Mouse (Mus musculus) heart, embryonic 11.5 days (tissue): Measurements from ENCODE around the gene Myh1. TPM values are rescaled to one million over a fixed set of nuclear protein-coding genes. Genes with fewer than 3 reads are reported as not detected.

Source experiments
- ATAC-seq: fragments of 200-750 bp; cut with Nextera tagmentation; replicated peaks from 2 replicates; pipeline ENCODE4 v1.8.0; 2017; ENCODE audit warnings: moderate library complexity; ENCODE audit not compliant: insufficient number of reproducible peaks, low FRiP score, low TSS enrichment
- H3K27ac ChIP-seq: fragments of 300-500 bp; sonication (generic); 2 replicates; pipeline ENCODE4 v1.5.1; 2014; ENCODE audit warnings: mild to moderate bottlenecking, low read depth, low read length
- H3K27me3 ChIP-seq: fragments of 300-500 bp; sonication (generic); 2 replicates; pipeline ENCODE4 v1.6.1; 2014; ENCODE audit warnings: mild to moderate bottlenecking, low read length, mixed read lengths; ENCODE audit not compliant: control insufficient read depth, insufficient read depth
- H3K36me3 ChIP-seq: fragments of 300-500 bp; sonication (generic); 2 replicates; pipeline ENCODE4 v1.6.1; 2014; ENCODE audit warnings: mild to moderate bottlenecking, low read length, moderate library complexity, mixed read lengths; ENCODE audit not compliant: control insufficient read depth, insufficient read depth
- H3K4me1 ChIP-seq: fragments of 300-500 bp; sonication (generic); 2 replicates; pipeline ENCODE4 v1.6.1; 2014; ENCODE audit warnings: low read length; ENCODE audit not compliant: control insufficient read depth, insufficient read depth
- H3K4me2 ChIP-seq: fragments of 300-500 bp; sonication (generic); 2 replicates; pipeline ENCODE4 v1.6.1; 2014; ENCODE audit warnings: mild to moderate bottlenecking, moderate library complexity
- H3K4me3 ChIP-seq: fragments of 300-500 bp; sonication (generic); 2 replicates; pipeline ENCODE4 v1.5.1; 2014; ENCODE audit warnings: low read depth, low read length
- H3K9ac ChIP-seq: fragments of 300-500 bp; sonication (generic); 2 replicates; pipeline ENCODE4 v1.6.1; 2014; ENCODE audit warnings: mild to moderate bottlenecking, low read depth, low read length, moderate library complexity
- H3K9me3 ChIP-seq: fragments of 300-500 bp; sonication (generic); replicated peaks from 2 replicates; pipeline ENCODE4 v1.6.1; 2016; ENCODE audit warnings: low read length; ENCODE audit not compliant: control insufficient read depth
- WGBS: fragments of 180-500 bp; shearing (Covaris S2); extraction: QIAGEN DNeasy Blood & Tissue Kit; methylation state at CpG from one replicate; pipeline ENCODE4 v1.1.7; 2014; ENCODE audit not compliant: insufficient replicate concordance; 5-methylcytosine and 5-hydroxymethylcytosine counted together
- polyA plus RNA-seq: library from polyadenylated mRNA; unstranded; fragments of >200 nt; fragmentation: Nextera tagmentation; extraction: Ambion mirVana; gene quantifications from 2 replicates; pipeline ENCODE4 v1.2.1, GENCODE M21; 2014

The Myh1 gene
- polyA plus RNA-seq, 1 experiment from 2014 or later, result 0.13 TPM

DNA sequence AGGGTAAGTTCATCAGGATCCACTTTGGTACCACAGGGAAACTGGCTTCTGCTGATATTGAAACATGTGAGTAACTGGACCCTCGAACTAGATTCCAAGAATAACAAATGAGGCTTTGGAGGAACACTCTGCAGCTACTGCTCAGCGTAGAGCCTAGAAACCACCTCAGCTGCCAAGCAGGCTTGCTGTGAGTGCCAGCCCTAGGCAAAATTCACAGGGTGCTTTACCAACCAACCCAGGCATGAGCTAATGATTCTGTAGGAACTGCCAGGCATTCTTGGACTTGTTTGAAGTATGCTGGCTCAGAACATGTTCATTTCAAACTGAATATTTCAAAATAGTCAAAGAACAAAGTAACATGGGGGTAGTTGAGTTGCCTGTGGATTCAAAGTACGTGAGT lies 4.9 kb downstream of the Myh1 start:
- H3K4me1 ChIP-seq, result no peaks in the 10 kb centered on the region
- no peak overlapping the region for H3K9ac ChIP-seq
- H3K4me3 ChIP-seq, result no peak overlapping the region
- no peaks in the 10 kb centered on the region for H3K9me3 ChIP-seq
- no peaks in the 10 kb centered on the region for H3K36me3 ChIP-seq
- no peak for ATAC-seq
- H3K27ac ChIP-seq, result no peak overlapping the region
- H3K27me3 ChIP-seq, result no peaks in the 10 kb centered on the region
- 84% methylated on average over 3 of the region's 3 CpGs for WGBS
- no peak overlapping the region for H3K4me2 ChIP-seq

DNA sequence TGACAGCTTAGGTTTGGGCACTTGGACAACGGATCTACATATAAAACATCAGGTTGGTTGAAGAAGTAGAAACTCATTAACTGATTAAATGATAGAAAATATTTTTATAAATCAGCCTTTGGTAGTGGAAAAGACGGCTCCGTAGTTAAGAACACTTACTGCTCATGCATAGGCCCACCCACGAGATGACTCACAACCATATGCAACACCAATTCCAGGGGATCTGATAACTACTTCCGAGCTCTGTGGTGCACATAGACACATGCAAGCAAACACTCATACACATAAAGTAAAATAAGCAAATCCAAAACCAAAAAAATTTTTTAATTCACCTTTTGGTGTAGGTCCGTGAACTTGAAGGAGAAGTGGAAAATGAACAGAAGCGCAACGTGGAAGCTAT lies 22.0 kb downstream of the Myh1 start:
- no peak for ATAC-seq
- Histone ChIP-seq H3K27ac (no peak overlapping the region), H3K4me2 (no peak overlapping the region), H3K27me3 (no peaks in the 10 kb centered on the region), H3K4me3 (no peak overlapping the region), H3K9ac (no peak overlapping the region), H3K36me3 (no peaks in the 10 kb centered on the region), H3K4me1 (no peaks in the 10 kb centered on the region), H3K9me3 (no peaks in the 10 kb centered on the region)
- WGBS, result 84% methylated on average over 8 of the region's 8 CpGs

DNA sequence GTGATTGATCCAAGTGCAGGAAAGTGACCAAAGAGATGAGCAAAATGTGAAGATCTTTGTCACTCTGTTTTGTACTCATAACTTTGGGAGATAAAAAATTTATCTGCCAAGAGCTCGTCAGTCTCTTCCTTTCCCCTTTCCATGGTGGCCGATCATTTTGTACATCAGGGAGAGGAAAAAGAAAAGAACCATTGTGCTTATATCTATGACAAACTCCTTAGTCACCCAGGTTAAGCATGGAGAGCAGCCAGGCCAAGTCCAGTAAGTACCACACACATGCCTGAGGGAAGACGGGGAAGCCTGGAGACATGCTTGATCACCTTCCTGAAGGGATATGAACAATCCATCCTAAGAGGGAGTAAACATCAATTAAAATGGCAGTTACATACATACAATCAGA lies 24.6 kb downstream of the Myh1 start:
- Histone ChIP-seq H3K27ac (no peak overlapping the region), H3K4me3 (no peak overlapping the region), H3K9me3 (no peaks in the 10 kb centered on the region), H3K9ac (no peak overlapping the region), H3K4me2 (no peak overlapping the region), H3K27me3 (no peaks in the 10 kb centered on the region), H3K36me3 (no peaks in the 10 kb centered on the region), H3K4me1 (no peaks in the 10 kb centered on the region)
- 62% methylated on average over 3 of the region's 3 CpGs for WGBS
- no peak for ATAC-seq

DNA sequence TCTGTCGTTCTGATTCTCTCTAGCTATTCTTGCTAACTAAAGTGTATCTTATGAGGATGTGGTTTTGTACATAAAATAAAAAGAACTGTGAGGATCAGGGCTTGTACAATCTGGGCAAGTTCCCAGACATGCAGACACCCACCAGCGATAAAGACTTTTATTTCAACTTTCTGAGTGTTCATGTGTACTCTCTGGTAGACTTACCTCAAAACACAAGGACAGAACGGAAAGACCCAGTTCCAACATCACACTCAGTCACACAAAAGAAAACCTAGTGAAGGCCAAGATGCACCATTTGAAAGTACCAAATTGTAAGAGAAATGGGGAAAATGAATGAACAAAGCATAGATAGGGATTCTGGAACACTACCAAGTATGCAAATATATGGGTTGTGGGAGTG lies 28.9 kb downstream of the Myh1 start:
- no peaks in the 10 kb centered on the region for H3K9me3 ChIP-seq
- H3K36me3 ChIP-seq, result no peaks in the 10 kb centered on the region
- ATAC-seq, result no peak
- no peak overlapping the region for H3K27ac ChIP-seq
- WGBS, result 81% methylated on average over 3 of the region's 3 CpGs
- H3K27me3 ChIP-seq, result no peaks in the 10 kb centered on the region
- no peaks in the 10 kb centered on the region for H3K4me1 ChIP-seq
- H3K9ac ChIP-seq, result no peak overlapping the region
- H3K4me3 ChIP-seq, result no peak overlapping the region
- no peak overlapping the region for H3K4me2 ChIP-seq

DNA sequence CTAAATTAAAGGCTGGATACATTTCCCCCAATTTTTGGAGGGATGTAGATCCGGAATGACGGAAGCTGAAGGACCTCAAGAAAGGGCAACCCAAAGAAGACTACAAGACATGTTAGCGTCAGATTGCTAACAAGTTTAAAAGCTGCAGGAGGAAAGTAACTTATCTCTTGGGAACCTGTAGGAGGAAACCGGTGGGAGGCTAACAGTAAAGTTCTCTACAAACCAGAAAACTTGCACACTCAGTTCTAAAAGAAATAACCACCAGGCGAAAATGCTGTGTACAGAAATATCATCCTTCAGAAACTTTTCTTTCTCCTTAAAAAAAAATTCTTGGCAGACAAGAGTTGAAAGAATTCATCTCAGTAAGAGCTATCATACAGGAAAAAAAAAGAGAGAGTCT lies 29.3 kb downstream of the Myh1 start:
- Histone ChIP-seq H3K9ac (no peak overlapping the region), H3K27ac (no peak overlapping the region), H3K4me3 (no peak overlapping the region), H3K9me3 (no peaks in the 10 kb centered on the region), H3K27me3 (no peaks in the 10 kb centered on the region), H3K36me3 (no peaks in the 10 kb centered on the region), H3K4me1 (no peaks in the 10 kb centered on the region), H3K4me2 (no peak overlapping the region)
- WGBS, result 73% methylated on average over 5 of the region's 5 CpGs
- no peak for ATAC-seq

DNA sequence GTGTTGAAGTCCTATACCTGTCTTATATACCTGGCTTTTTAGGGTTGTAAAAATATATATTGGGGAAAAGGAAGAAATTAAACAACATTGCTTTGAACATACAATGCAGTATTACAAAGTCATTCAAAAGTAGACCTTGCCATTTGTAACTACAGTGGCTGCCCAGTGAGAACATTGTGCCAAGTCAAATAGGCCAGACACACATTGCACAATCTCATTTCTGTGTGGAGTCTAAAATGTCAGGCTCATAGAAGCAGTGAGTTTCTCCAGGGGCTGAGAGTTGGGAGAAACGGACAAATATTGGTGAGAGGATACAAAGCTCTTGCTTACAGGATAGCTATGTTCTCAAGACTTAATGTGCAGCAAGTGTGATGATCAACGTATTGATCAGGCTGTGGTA lies 30.1 kb downstream of the Myh1 start:
- no peak overlapping the region for H3K4me2 ChIP-seq
- no peaks in the 10 kb centered on the region for H3K36me3 ChIP-seq
- H3K9me3 ChIP-seq, result no peaks in the 10 kb centered on the region
- no peaks in the 10 kb centered on the region for H3K27me3 ChIP-seq
- ATAC-seq, result no peak
- H3K4me1 ChIP-seq, result no peaks in the 10 kb centered on the region
- no peak overlapping the region for H3K4me3 ChIP-seq
- no peak overlapping the region for H3K27ac ChIP-seq
- no peak overlapping the region for H3K9ac ChIP-seq
- WGBS, result 83% methylated on average over 2 of the region's 2 CpGs

DNA sequence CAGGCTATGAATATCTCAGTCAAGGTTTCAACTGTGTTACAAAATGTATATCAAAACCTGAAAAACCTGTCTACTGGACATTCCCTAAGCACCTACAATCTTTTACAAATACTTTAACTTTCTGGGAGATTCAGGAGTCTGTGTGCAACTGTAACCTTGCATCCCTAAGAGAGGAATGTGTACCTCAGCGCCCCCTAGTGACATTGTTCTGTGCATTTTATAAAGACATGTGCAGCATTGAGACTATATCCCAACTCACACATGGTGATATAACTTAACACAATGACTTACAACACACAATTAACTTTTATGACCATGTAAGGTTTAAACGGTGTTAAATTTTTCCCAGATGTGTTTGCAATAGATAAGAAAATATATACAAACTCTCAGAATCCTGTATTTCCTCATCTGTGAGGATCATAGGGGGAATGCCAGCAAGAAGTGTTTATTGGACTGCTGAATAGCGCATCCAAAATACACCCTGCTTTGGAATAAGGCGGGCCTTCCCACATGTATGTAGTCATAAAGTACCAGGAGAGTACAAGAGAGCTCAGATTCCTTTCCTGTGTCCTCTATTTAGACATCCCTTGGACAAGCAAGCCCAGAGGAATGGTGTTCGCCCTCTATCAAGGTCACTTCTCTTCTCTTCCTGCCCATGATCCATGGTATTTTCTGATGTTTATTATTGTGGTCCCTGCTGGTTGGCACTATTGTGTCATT lies 35.9 kb downstream of the Myh1 start:
- no peak for ATAC-seq
- Histone ChIP-seq H3K4me1 (no peaks in the 10 kb centered on the region), H3K36me3 (no peaks in the 10 kb centered on the region), H3K4me2 (no peak overlapping the region), H3K9me3 (no peaks in the 10 kb centered on the region), H3K27me3 (no peaks in the 10 kb centered on the region), H3K9ac (no peak overlapping the region), H3K27ac (no peak overlapping the region), H3K4me3 (no peak overlapping the region)
- WGBS, result 52% methylated on average over 5 of the region's 5 CpGs

DNA sequence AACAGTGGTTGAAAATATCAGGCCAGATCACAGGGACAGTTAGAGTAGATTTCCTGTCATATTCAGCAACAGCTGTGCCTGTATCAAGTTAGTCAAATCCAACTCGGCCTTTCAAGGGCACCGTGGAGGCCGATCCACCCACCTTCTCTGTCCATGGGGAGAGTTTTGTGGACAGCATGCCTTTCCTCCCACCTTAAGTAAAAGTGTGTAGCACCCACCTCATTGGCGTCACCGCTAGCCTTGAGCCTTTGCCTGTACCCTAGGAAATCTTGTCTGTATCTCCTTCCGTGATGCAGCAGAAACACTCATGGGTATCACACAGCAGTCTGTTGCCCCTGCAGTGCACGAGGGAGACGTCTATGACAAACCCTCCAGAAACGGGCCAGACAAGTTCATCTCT lies 36.9 kb downstream of the Myh1 start:
- ATAC-seq, result no peak
- no peaks in the 10 kb centered on the region for H3K4me1 ChIP-seq
- H3K27ac ChIP-seq, result no peak overlapping the region
- H3K9ac ChIP-seq, result no peak overlapping the region
- no peak overlapping the region for H3K4me2 ChIP-seq
- 77% methylated on average over 9 of the region's 9 CpGs for WGBS
- no peak overlapping the region for H3K4me3 ChIP-seq
- H3K9me3 ChIP-seq, result no peaks in the 10 kb centered on the region
- no peaks in the 10 kb centered on the region for H3K27me3 ChIP-seq
- no peaks in the 10 kb centered on the region for H3K36me3 ChIP-seq

DNA sequence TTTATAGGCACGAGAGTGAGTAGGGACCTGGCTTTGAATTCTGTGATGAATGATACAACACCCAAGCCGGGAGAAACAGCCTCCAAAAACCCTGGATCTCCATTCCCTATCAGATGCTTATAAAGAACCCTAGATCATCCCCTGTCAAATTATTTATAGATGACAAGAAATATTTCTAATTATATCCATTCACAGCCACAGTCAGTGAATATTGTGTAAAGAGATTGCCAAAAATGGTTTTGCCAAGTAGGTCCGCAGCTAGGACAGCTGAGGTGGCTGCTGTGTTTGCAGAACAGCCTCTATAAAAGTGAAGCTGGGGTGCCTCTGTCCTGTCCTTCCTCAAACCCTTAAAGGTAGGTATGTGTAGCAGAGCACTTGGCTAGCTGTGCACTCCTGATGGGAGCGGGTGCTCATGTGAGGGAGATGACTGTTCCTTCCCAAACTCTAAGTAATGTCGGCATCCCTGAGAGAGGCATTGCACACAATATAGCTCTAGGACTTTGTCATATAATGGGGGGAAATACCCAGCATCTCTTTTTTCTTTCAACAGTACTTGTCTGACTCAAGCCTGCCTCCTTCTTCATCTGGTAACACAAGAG lies 37.7 kb downstream of the Myh1 start, which contains the start of gene Myh4:
TSS of gene Myh4 (plus strand) at position 549 of the 599 bp plus-strand sequence.
- Histone ChIP-seq H3K4me2 (no peak within 1 kb of the TSS), H3K4me1 (no peaks in the 10 kb centered on the region), H3K4me3 (no peak within 1 kb of the TSS), H3K36me3 (no peaks in the 10 kb centered on the region), H3K9me3 (no peaks in the 10 kb centered on the region), H3K27ac (no peak within 1 kb of the TSS), H3K9ac (no peak within 1 kb of the TSS), H3K27me3 (no peaks in the 10 kb centered on the region)
- ATAC-seq, result no peak
- WGBS, result 80% methylated on average over 5 of the region's 5 CpGs
